Mouse (Mus musculus) bone marrow macrophage, adult 2 months (primary cell): ENCODE results near the gene Sfxn2.

ENCODE experiments used
- CTCF ChIP-seq: IDR thresholded peaks from 2 replicates; pipeline ENCODE4 v1.5.1; 2012; ENCODE audit warnings: low read depth, mild to moderate bottlenecking, low read length, moderate library complexity
- POLR2A ChIP-seq: IDR thresholded peaks from 2 replicates; pipeline ENCODE4 v1.6.1; 2012; ENCODE audit warnings: mild to moderate bottlenecking, low read depth, low read length, borderline replicate concordance

GRCm38 (mm10) chr19:46640780-46641179, 67.6 kb downstream of the Sfxn2 start:
- TF ChIP-seq CTCF (no peak), POLR2A (no peak)
